Mouse (Mus musculus) stomach, postnatal 0 days (tissue): ENCODE results near the gene Foxp2.

Experiments
- CTCF ChIP-seq: IDR thresholded peaks from 2 replicates; pipeline ENCODE4 v1.5.1; 2016; ENCODE audit warnings: antibody characterized with exemption, low read depth, mild to moderate bottlenecking, moderate library complexity
- EP300 ChIP-seq: optimal IDR thresholded peaks from 2 replicates; pipeline ENCODE3; 2016; ENCODE audit warnings: antibody characterized with exemption

- TF ChIP-seq EP300 (no peak), CTCF (no peak)
Observed at GRCm38 (mm10) chr6:15299279-15299678, 398.1 kb downstream of the Foxp2 start.
